Mouse (Mus musculus): ENCODE results near the gene Cox20.

- TF ChIP-seq CTCF (IDR thresholded peaks at IDR 0.05; ENCODE audit: borderline replicate concordance, extremely low read depth, insufficient read depth, insufficient read length) (no peak), POLR2A (IDR thresholded peaks at IDR 0.05; ENCODE audit: borderline replicate concordance, extremely low read depth, insufficient read depth, insufficient read length, poor library complexity, severe bottlenecking) (no peak)
These were observed 43.7 kb upstream of the Cox20 start for GRCm38 (mm10) chr1:178275174-178275730.
